Mouse (Mus musculus) intestine, postnatal 0 days (tissue): ENCODE results near the gene Gm13420. TPM values are rescaled to one million over a fixed set of nuclear protein-coding genes. Genes with fewer than 3 reads are reported as not detected.
"Not testable (repeated sequence)": the region's sequence is repeated elsewhere in the genome, so short reads cannot be mapped to it uniquely, and the experiment has no call there.

Source experiments
- ATAC-seq: fragments of 200-750 bp; cut with Nextera tagmentation; 2 replicates; pipeline ENCODE4 v1.8.0; 2017; ENCODE audit warnings: mild to moderate bottlenecking, moderate TSS enrichment, moderate library complexity
- H3K27ac ChIP-seq: fragments of 300-500 bp; sonication (generic); 2 replicates; pipeline ENCODE4 v1.5.1; 2014; ENCODE audit warnings: mild to moderate bottlenecking, low read depth, low read length, moderate library complexity
- H3K27me3 ChIP-seq: fragments of 300-500 bp; sonication (generic); replicated peaks from 2 replicates; pipeline ENCODE4 v1.6.1; 2014; ENCODE audit warnings: low read length, mixed read lengths; ENCODE audit not compliant: control insufficient read depth, insufficient read depth
- H3K36me3 ChIP-seq: fragments of 300-500 bp; sonication (generic); 2 replicates; pipeline ENCODE4 v1.6.1; 2014; ENCODE audit warnings: mild to moderate bottlenecking, moderate library complexity; ENCODE audit not compliant: control insufficient read depth, insufficient read depth
- H3K4me1 ChIP-seq: fragments of 300-500 bp; sonication (generic); replicated peaks from 2 replicates; pipeline ENCODE4 v1.6.1; 2014; ENCODE audit warnings: antibody characterized with exemption, low read length, mixed read lengths; ENCODE audit not compliant: control insufficient read depth, insufficient read depth
- H3K4me2 ChIP-seq: fragments of 300-500 bp; sonication (generic); replicated peaks from 2 replicates; pipeline ENCODE4 v1.6.1; 2014; ENCODE audit warnings: low read depth, mild to moderate bottlenecking, moderate library complexity
- H3K4me3 ChIP-seq: fragments of 300-500 bp; sonication (generic); 2 replicates; pipeline ENCODE4 v1.5.1; 2014; ENCODE audit warnings: low read depth, low read length
- H3K9ac ChIP-seq: fragments of 300-500 bp; sonication (generic); 2 replicates; pipeline ENCODE4 v1.6.1; 2014; ENCODE audit warnings: mild to moderate bottlenecking, low read depth, low read length
- H3K9me3 ChIP-seq: fragments of 300-500 bp; sonication (generic); 2 replicates; pipeline ENCODE4 v1.6.1; 2016; ENCODE audit warnings: mixed run types; ENCODE audit not compliant: control insufficient read depth
- CTCF ChIP-seq: sonication (generic); IDR thresholded peaks from 2 replicates; pipeline ENCODE4 v1.5.1; 2016; ENCODE audit warnings: low read depth, mild to moderate bottlenecking, control low read depth, antibody characterized with exemption, moderate library complexity
- WGBS: fragments of 180-500 bp; shearing (Covaris S2); extraction: QIAGEN DNeasy Blood & Tissue Kit; methylation state at CpG from one replicate; pipeline ENCODE4 v1.1.7; 2014; 5-methylcytosine and 5-hydroxymethylcytosine counted together
- polyA plus RNA-seq: library from polyadenylated mRNA; unstranded; fragments of >200 nt; fragmentation: Nextera tagmentation; extraction: Ambion mirVana; gene quantifications from 2 replicates; pipeline ENCODE4 v1.2.1, GENCODE M21; 2015

Gm13420 gene
- polyA plus RNA-seq = 0.10 TPM in 1 of 2 replicates, not detected in the other

- peak; percentile 63 for ATAC-seq
- Histone ChIP-seq H3K9ac (peak within 1 kb of the TSS; percentile 31; the same call in 1 of the 2 replicates), H3K27me3 (0 out of 2 replicates have a peak, but pooled peaks cover 18% of the 10 kb centered on the region), H3K9me3 (no peaks in the 10 kb centered on the region), H3K4me1 (no peaks in the 10 kb centered on the region), H3K36me3 (no peaks in the 10 kb centered on the region), H3K4me2 (peak within 1 kb of the TSS; percentile 69), H3K27ac (no peak within 1 kb of the TSS), H3K4me3 (peak within 1 kb of the TSS; percentile 31)
- no peak for TF ChIP-seq CTCF
- 3% methylated on average over 28 of the region's 28 CpGs for WGBS
These were observed at the start of gene Gm13420 for GRCm38 (mm10) chr2:29751497-29751896. TSS of gene Gm13420 (minus strand) at chr2:29751685.

GRCm38 (mm10) chr2:29792772-29793487, 41.4 kb upstream of the Gm13420 start:
- Histone ChIP-seq H3K4me3 (no peak overlapping the region), H3K27me3 (no peaks in the 10 kb centered on the region), H3K9me3 (no peaks in the 10 kb centered on the region), H3K4me2 (no peak overlapping the region), H3K9ac (no peak overlapping the region), H3K36me3 (peaks cover 44% of the 10 kb centered on the region; the same call in 1 of the 2 replicates), H3K27ac (peak overlapping the region; percentile 88), H3K4me1 (no peaks in the 10 kb centered on the region)
- 56% methylated on average over 2 of the region's 2 CpGs for WGBS
- TF ChIP-seq CTCF = no peak
- ATAC-seq = peak; percentile 87

GRCm38 (mm10) chr2:29787937-29788681, 36.6 kb upstream of the Gm13420 start, which contains the start of gene Trub2:
TSS of gene Trub2 (minus strand) at chr2:29788502.
- WGBS = under 1% methylated on average over 45 of the region's 45 CpGs
- Histone ChIP-seq H3K9me3 (no peaks in the 10 kb centered on the region), H3K4me3 (peak within 1 kb of the TSS; percentile 72), H3K9ac (peak within 1 kb of the TSS; percentile 73), H3K27ac (peak within 1 kb of the TSS; percentile 66; the same call in 1 of the 2 replicates), H3K27me3 (no peaks in the 10 kb centered on the region), H3K4me2 (peak within 1 kb of the TSS; percentile 93), H3K4me1 (0 out of 2 replicates have a peak, but pooled peaks cover 3% of the 10 kb centered on the region), H3K36me3 (peaks cover 51% of the 10 kb centered on the region)
- ATAC-seq = peak; percentile 77
- TF ChIP-seq CTCF = no peak

- H3K27me3 ChIP-seq = no peaks in the 10 kb centered on the region
- no peaks in the 10 kb centered on the region for H3K9me3 ChIP-seq
- peak within 1 kb of the TSS; percentile 73 for H3K9ac ChIP-seq
- no peak for TF ChIP-seq CTCF
- H3K36me3 ChIP-seq = peaks cover 56% of the 10 kb centered on the region
- peak within 1 kb of the TSS; percentile 93 for H3K4me2 ChIP-seq
- WGBS = under 1% methylated on average over 31 of the region's 31 CpGs
- 0 out of 2 replicates have a peak, but pooled peaks cover 3% of the 10 kb centered on the region for H3K4me1 ChIP-seq
- H3K4me3 ChIP-seq = peak within 1 kb of the TSS; percentile 72
- H3K27ac ChIP-seq = peak within 1 kb of the TSS; percentile 66; the same call in 1 of the 2 replicates
- ATAC-seq = peak; percentile 84
These were observed 35.8 kb upstream of the Gm13420 start, which contains the start of gene Coq4 for GRCm38 (mm10) chr2:29787104-29787917. TSS of gene Coq4 (plus strand) at chr2:29787493.

- 0 out of 2 replicates have a peak, but pooled peaks cover 3% of the 10 kb centered on the region for H3K4me1 ChIP-seq
- peaks cover 58% of the 10 kb centered on the region for H3K36me3 ChIP-seq
- H3K9me3 ChIP-seq = no peaks in the 10 kb centered on the region
- ATAC-seq = no peak
- TF ChIP-seq CTCF = no peak
- no peaks in the 10 kb centered on the region for H3K27me3 ChIP-seq
- no peak overlapping the region for H3K4me2 ChIP-seq
- no peak overlapping the region for H3K27ac ChIP-seq
- no peak overlapping the region for H3K9ac ChIP-seq
- 72% methylated on average over 4 of the region's 4 CpGs for WGBS
- H3K4me3 ChIP-seq = no peak overlapping the region
These were observed 32.8 kb upstream of the Gm13420 start for GRCm38 (mm10) chr2:29784290-29784689.

GRCm38 (mm10) chr2:29781256-29781655, 29.8 kb upstream of the Gm13420 start:
- ATAC-seq, H3K4me3 ChIP-seq, H3K9ac ChIP-seq, H3K4me2 ChIP-seq, H3K27me3 ChIP-seq, H3K9me3 ChIP-seq, H3K27ac ChIP-seq, H3K4me1 ChIP-seq: not testable (repeated sequence)
- 96% methylated on average over 2 of the region's 2 CpGs for WGBS
- peaks cover 86% of the 10 kb centered on the region for H3K36me3 ChIP-seq
